Mouse (Mus musculus) embryonic facial prominence, embryonic 12.5 days (tissue): ENCODE results near the gene Pik3r1. TPM values are rescaled to one million over a fixed set of nuclear protein-coding genes. Genes with fewer than 3 reads are reported as not detected.

ENCODE experiments used
- ATAC-seq: fragments of 200-750 bp; cut with Nextera tagmentation; 2 replicates; pipeline ENCODE4 v1.8.0; 2017; ENCODE audit not compliant: insufficient number of reproducible peaks, insufficient read depth, low FRiP score, low TSS enrichment
- H3K27ac ChIP-seq: fragments of 300-500 bp; sonication (generic); 2 replicates; pipeline ENCODE4 v1.5.1; 2016; ENCODE audit warnings: mild to moderate bottlenecking
- H3K27me3 ChIP-seq: fragments of 300-500 bp; sonication (generic); 2 replicates; pipeline ENCODE4 v1.6.1; 2016; ENCODE audit warnings: mild to moderate bottlenecking, moderate library complexity
- H3K36me3 ChIP-seq: fragments of 300-500 bp; sonication (generic); 2 replicates; pipeline ENCODE4 v1.6.1; 2016; ENCODE audit warnings: mild to moderate bottlenecking
- H3K4me1 ChIP-seq: fragments of 300-500 bp; sonication (generic); 2 replicates; pipeline ENCODE4 v1.6.1; 2016
- H3K4me2 ChIP-seq: fragments of 300-500 bp; sonication (generic); replicated peaks from 2 replicates; pipeline ENCODE4 v1.6.1; 2016; ENCODE audit warnings: mild to moderate bottlenecking, moderate library complexity
- H3K4me3 ChIP-seq: fragments of 300-500 bp; sonication (generic); 2 replicates; pipeline ENCODE4 v1.5.1; 2016; ENCODE audit warnings: mild to moderate bottlenecking
- H3K9ac ChIP-seq: fragments of 300-500 bp; sonication (generic); 2 replicates; pipeline ENCODE4 v1.6.1; 2016; ENCODE audit warnings: mild to moderate bottlenecking, moderate library complexity
- H3K9me3 ChIP-seq: fragments of 300-500 bp; sonication (generic); 2 replicates; pipeline ENCODE4 v1.6.1; 2016; ENCODE audit warnings: mild to moderate bottlenecking, moderate library complexity
- WGBS: fragments of 180-500 bp; shearing (Covaris S2); methylation state at CpG from one replicate; pipeline ENCODE4 v1.1.7; 2016; 5-methylcytosine and 5-hydroxymethylcytosine counted together
- polyA plus RNA-seq: library from polyadenylated mRNA; unstranded; fragments of >200 nt; fragmentation: Nextera tagmentation; extraction: Ambion mirVana; gene quantifications from 2 replicates; pipeline ENCODE4 v1.2.1, GENCODE M21; 2016

Pik3r1 gene
- polyA plus RNA-seq: 36.1 and 36.5 TPM in 2 replicates

GRCm38 (mm10) chr13:101767809-101768629, at the start of gene Pik3r1:
TSS of gene Pik3r1 (minus strand) at chr13:101768217.
- under 1% methylated on average over 66 of the region's 76 CpGs for WGBS
- Histone ChIP-seq H3K4me1 (peaks cover 26% of the 10 kb centered on the region), H3K36me3 (no peaks in the 10 kb centered on the region), H3K27me3 (no peaks in the 10 kb centered on the region), H3K9me3 (no peaks in the 10 kb centered on the region), H3K4me2 (peak within 1 kb of the TSS; percentile 92), H3K27ac (peak within 1 kb of the TSS; percentile 92), H3K4me3 (peak within 1 kb of the TSS; percentile 91), H3K9ac (peak within 1 kb of the TSS; percentile 92)
- peak; percentile 96 for ATAC-seq

GRCm38 (mm10) chr13:101813267-101813900, 45.4 kb upstream of the Pik3r1 start:
- Histone ChIP-seq H3K4me2 (peak overlapping the region; percentile 24; the same call in 1 of the 2 replicates), H3K9me3 (no peaks in the 10 kb centered on the region), H3K27ac (no peak overlapping the region), H3K27me3 (no peaks in the 10 kb centered on the region), H3K9ac (no peak overlapping the region), H3K36me3 (no peaks in the 10 kb centered on the region), H3K4me1 (peaks cover 9% of the 10 kb centered on the region; the same call in 1 of the 2 replicates), H3K4me3 (no peak overlapping the region)
- ATAC-seq: peak; percentile 69; the same call in 1 of the 2 replicates
- WGBS: 18% methylated on average over 10 of the region's 10 CpGs

GRCm38 (mm10) chr13:101812341-101812740, 44.3 kb upstream of the Pik3r1 start:
- Histone ChIP-seq H3K4me1 (peaks cover 9% of the 10 kb centered on the region; the same call in 1 of the 2 replicates), H3K27me3 (no peaks in the 10 kb centered on the region), H3K4me2 (no peak overlapping the region), H3K27ac (no peak overlapping the region), H3K9ac (no peak overlapping the region), H3K4me3 (no peak overlapping the region), H3K36me3 (no peaks in the 10 kb centered on the region), H3K9me3 (no peaks in the 10 kb centered on the region)
- 76% methylated on average over 5 of the region's 5 CpGs for WGBS
- ATAC-seq: no peak

- no peak overlapping the region for H3K4me2 ChIP-seq
- H3K27ac ChIP-seq: no peak overlapping the region
Observed at GRCm38 (mm10) chr13:101811882-101812281, 43.9 kb upstream of the Pik3r1 start.

GRCm38 (mm10) chr13:101810667-101811066, 42.6 kb upstream of the Pik3r1 start:
- Histone ChIP-seq H3K9ac (no peak overlapping the region), H3K36me3 (no peaks in the 10 kb centered on the region), H3K27ac (no peak overlapping the region), H3K27me3 (no peaks in the 10 kb centered on the region), H3K9me3 (no peaks in the 10 kb centered on the region), H3K4me3 (no peak overlapping the region), H3K4me2 (no peak overlapping the region), H3K4me1 (peaks cover 9% of the 10 kb centered on the region; the same call in 1 of the 2 replicates)
- no peak for ATAC-seq
- WGBS: 74% methylated on average over 7 of the region's 7 CpGs

More at GRCm38 (mm10) chr13:101811882-101812281, 43.9 kb upstream of the Pik3r1 start:
- H3K36me3 ChIP-seq: no peaks in the 10 kb centered on the region
- ATAC-seq: no peak
- no peaks in the 10 kb centered on the region for H3K9me3 ChIP-seq
- peaks cover 9% of the 10 kb centered on the region; the same call in 1 of the 2 replicates for H3K4me1 ChIP-seq
- no peak overlapping the region for H3K4me3 ChIP-seq
- H3K9ac ChIP-seq: no peak overlapping the region
- whole genome bisulfite sequencing: 58% methylated on average over 9 of the region's 9 CpGs
- H3K27me3 ChIP-seq: no peaks in the 10 kb centered on the region

- Histone ChIP-seq H3K4me3 (no peak overlapping the region), H3K27ac (no peak overlapping the region), H3K4me1 (peaks cover 9% of the 10 kb centered on the region; the same call in 1 of the 2 replicates), H3K36me3 (no peaks in the 10 kb centered on the region), H3K9ac (no peak overlapping the region), H3K9me3 (no peaks in the 10 kb centered on the region), H3K4me2 (no peak overlapping the region), H3K27me3 (no peaks in the 10 kb centered on the region)
- WGBS: 81% methylated on average over 3 of the region's 3 CpGs
- no peak for ATAC-seq
Observed at GRCm38 (mm10) chr13:101809796-101810195, 41.8 kb upstream of the Pik3r1 start.

- no peaks in the 10 kb centered on the region for H3K27me3 ChIP-seq
- H3K9ac ChIP-seq: no peak overlapping the region
- ATAC-seq: no peak
- H3K27ac ChIP-seq: no peak overlapping the region
- no peak overlapping the region for H3K4me3 ChIP-seq
- WGBS: 71% methylated on average over 3 of the region's 3 CpGs
- H3K36me3 ChIP-seq: no peaks in the 10 kb centered on the region
- H3K9me3 ChIP-seq: no peaks in the 10 kb centered on the region
- H3K4me2 ChIP-seq: no peak overlapping the region
- 0 out of 2 replicates have a peak, but pooled peaks cover 3% of the 10 kb centered on the region for H3K4me1 ChIP-seq
Observed at GRCm38 (mm10) chr13:101805559-101806091, 37.6 kb upstream of the Pik3r1 start.

GRCm38 (mm10) chr13:101801372-101802186, 33.6 kb upstream of the Pik3r1 start:
- ATAC-seq: peak; percentile 89
- H3K27ac ChIP-seq: no peak overlapping the region
- peak overlapping the region; percentile 71 for H3K4me2 ChIP-seq
- WGBS: 3% methylated on average over 41 of the region's 41 CpGs
- peak overlapping the region; percentile 63 for H3K9ac ChIP-seq
- peak overlapping the region; percentile 36 for H3K4me3 ChIP-seq
- H3K4me1 ChIP-seq: 0 out of 2 replicates have a peak, but pooled peaks cover 3% of the 10 kb centered on the region
- H3K27me3 ChIP-seq: no peaks in the 10 kb centered on the region
- H3K36me3 ChIP-seq: no peaks in the 10 kb centered on the region
- H3K9me3 ChIP-seq: no peaks in the 10 kb centered on the region

GRCm38 (mm10) chr13:101800833-101801371, 32.9 kb upstream of the Pik3r1 start:
- Histone ChIP-seq H3K36me3 (no peaks in the 10 kb centered on the region), H3K27me3 (no peaks in the 10 kb centered on the region), H3K4me2 (peak overlapping the region; percentile 71), H3K4me1 (0 out of 2 replicates have a peak, but pooled peaks cover 3% of the 10 kb centered on the region), H3K9ac (peak overlapping the region; percentile 63), H3K9me3 (no peaks in the 10 kb centered on the region), H3K4me3 (peak overlapping the region; percentile 36), H3K27ac (no peak overlapping the region)
- ATAC-seq: peak; percentile 49; the same call in 1 of the 2 replicates
- 24% methylated on average over 10 of the region's 10 CpGs for WGBS

GRCm38 (mm10) chr13:101800021-101800596, 32.1 kb upstream of the Pik3r1 start:
- no peaks in the 10 kb centered on the region for H3K36me3 ChIP-seq
- no peaks in the 10 kb centered on the region for H3K9me3 ChIP-seq
- no peaks in the 10 kb centered on the region for H3K27me3 ChIP-seq
- ATAC-seq: no peak
- no peak overlapping the region for H3K4me2 ChIP-seq
- no peak overlapping the region for H3K9ac ChIP-seq
- H3K4me3 ChIP-seq: no peak overlapping the region
- H3K27ac ChIP-seq: no peak overlapping the region
- H3K4me1 ChIP-seq: 0 out of 2 replicates have a peak, but pooled peaks cover 3% of the 10 kb centered on the region
- 80% methylated on average over 13 of the region's 13 CpGs for WGBS
